Mouse (Mus musculus) B cell, adult 2 months (primary cell): Measurements from ENCODE around the gene C2cd2.
A peak's percentile ranks its signal among the peaks of the same experiment; 100 is the strongest.
"Not testable (repeated sequence)": the region's sequence is repeated elsewhere in the genome, so short reads cannot be mapped to it uniquely, and the experiment has no call there.

Experiments
- DNase-seq, 2 experiments: peaks; one replicate each; pipeline ENCODE4 v3.0.0; 2022

Gene C2cd2

DNA sequence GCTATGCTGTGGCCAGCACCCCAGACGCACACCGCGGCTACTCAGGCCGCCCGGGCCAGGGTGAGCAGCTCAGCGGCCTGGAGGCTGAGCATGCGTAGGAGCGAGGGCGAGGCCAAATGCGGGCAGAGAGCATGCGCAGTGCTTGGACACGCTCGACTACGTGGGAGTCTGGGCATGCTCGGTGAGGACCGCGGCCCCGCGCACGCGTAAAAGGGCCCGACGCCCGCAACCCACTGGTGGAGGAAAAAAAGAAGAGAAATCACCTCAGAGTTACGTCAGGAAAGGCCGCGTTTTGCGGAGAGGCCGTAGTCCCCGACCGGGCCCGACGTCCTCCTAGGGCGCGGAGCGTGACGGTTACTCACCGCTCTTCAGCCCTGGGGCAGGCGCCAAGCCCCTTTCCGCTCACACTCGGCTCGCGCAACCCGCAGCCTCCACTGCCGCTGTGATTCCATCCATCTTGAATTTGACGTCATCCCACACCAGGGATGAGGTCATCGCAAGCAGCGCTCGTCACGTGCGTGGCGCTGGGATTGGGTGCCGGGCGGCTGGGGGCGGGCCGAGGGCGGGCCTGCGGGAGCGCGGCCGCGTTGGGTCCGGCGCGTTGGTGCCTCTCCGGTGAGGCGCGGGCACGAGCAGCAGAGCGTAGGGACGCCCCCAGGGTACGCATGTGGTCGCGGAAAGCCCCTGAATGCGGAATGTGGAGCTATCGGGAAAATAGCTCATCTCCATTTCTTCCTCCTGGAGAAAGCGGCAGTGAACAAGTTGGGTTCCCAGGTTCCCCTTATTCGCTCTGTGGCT, at the start of gene C2cd2, which contains the start of gene Zbtb21:
Gene C2cd2 (minus strand): TSS at position 448 of the 798 bp plus-strand sequence.
Gene Zbtb21 (minus strand): TSS at position 472 of the 798 bp plus-strand sequence.
- DNase-seq, result peak; percentile 95

DNA sequence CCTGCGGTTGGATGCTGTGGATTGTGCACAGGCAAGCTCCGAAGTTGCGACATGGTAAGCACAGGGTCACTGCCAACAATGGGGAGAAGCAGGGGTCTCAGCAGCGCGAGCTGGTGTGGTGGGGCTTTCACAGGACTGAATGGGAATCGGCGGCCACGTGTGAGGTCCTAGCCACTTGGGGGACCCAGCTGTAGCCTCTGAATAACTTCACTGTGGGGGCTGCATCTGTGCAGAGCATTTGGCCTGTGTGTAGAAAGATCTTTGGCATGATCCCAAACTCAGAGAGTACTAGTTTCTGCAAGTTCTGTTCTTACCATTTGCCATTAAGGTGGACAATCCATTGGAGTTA, 35.0 kb upstream of the C2cd2 start:
- not testable (repeated sequence) for DNase-seq

DNA sequence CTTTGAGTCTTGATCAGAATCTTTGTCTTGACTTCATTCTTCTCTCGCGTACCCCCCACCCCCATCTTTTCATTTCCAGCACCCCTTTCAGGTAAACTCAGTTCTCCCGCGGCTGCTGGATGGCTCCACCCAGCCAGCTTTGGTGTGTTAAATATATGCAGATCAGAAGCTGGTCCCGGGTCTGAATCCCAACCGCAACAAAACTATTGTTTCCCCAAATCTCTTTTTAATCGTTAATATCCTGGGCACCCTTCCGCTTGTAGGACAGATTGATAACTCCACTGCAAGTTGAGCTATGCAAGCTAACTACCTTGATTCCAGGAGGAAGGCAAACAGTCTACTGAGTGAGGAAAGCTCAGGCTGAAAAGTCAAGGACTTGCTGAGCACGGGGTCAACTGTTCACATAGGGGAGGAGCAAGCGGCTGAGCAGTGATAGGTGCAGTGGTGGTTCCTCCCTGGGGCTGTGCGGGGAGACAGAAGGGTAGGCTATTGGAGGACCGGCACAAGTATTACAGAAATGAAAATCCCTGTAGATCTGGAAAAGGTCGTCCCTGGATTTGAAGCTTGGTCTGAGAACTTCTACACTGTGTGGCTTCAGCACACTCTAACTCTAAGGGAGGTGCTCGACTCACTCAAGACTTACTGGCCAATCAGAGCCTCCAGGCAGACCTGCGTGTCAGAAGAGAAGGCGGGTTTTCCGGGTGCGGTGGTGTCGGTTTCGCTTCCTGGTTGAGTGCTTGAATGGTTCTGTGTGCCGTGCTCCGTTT, 34.4 kb upstream of the C2cd2 start, which contains the start of gene B230307C23Rik:
Gene B230307C23Rik (plus strand): TSS at position 700 of the 767 bp plus-strand sequence.
- DNase-seq, result peak; percentile 89 to 90

DNA sequence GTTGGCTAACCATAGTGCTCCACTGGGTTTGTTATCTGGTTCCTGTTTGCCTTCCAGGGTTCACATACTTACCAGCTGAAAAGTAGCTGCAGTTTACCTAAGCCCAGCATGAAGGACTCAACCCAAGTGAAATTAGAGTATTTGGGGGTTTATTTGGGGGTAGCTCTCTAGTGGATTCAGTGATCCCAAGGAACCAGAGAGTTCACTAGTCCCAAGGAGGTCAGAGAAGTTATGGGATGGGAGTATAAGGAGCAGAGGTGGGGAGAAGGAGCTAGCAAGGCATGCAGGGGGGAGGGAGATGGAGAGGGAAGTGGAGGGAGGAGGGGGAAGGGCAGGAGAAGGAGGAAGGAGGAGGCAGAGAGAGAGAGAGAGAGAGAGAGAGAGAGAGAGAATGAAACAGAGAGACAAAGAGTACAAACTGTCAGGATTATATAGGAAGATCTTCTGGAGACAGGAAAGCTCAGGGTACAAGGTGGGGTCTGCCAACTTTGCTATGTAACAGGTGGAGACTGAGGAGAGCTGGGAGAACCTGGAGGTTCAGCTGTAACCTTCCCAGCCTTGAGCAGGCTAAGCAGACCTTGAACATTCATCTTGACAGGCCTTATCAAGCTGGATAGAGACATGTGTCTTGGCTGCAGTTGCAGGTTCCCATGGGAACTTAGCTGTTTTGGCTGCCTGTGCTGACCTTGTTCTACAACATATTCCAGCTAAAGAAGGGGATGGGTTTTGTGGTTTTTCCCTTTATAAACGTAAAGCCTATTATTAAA, 33.6 kb upstream of the C2cd2 start:
- no peak for DNase-seq

- DNase-seq, result not testable (repeated sequence)
These were observed 30.1 kb upstream of the C2cd2 start for GRCm38 (mm10) chr16:97992477-97992876.

GRCm38 (mm10) chr16:97991517-97991916, 29.1 kb upstream of the C2cd2 start:
- DNase-seq, result no peak

- no peak for DNase-seq
These were observed 22.2 kb upstream of the C2cd2 start for GRCm38 (mm10) chr16:97984589-97984988.

DNA sequence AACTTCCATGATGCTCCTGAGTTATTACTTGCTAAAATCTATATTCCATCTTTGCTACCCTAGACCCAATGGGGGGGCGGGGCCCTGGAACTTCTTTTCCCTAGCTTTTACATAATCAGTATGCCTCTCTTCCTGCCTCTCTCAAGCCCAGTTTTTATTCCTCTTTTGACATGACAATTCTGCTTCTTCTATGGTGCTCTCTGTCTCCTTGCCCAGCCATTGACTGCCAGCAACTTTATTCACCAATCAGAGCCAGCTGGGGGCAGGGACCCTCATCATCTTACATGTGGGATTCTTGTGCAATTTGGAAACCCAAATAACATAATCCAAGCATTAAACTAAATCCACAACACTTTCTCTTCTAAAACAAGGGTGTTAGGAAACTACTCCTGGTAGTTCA, 19.0 kb upstream of the C2cd2 start:
- no peak for DNase-seq

DNA sequence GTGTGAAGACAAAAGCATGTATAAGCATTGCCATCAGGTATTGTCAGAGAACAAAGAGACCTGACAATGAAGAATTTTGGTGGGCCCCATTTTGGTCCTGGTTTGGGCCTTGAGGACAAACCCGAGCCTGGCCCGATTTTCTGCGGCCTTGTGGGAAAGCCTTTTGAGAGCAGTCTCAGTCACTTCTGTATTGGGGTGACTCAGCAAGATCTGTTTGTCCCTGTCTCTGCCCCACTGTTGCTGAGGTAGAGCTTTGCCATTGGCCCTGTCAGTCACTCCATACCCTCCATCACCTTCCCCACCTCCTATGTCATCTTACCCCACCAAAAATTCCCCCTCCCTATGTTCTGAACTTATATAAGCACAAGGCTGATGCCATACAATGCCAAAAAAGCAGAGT, 15.3 kb upstream of the C2cd2 start:
- no peak for DNase-seq

DNA sequence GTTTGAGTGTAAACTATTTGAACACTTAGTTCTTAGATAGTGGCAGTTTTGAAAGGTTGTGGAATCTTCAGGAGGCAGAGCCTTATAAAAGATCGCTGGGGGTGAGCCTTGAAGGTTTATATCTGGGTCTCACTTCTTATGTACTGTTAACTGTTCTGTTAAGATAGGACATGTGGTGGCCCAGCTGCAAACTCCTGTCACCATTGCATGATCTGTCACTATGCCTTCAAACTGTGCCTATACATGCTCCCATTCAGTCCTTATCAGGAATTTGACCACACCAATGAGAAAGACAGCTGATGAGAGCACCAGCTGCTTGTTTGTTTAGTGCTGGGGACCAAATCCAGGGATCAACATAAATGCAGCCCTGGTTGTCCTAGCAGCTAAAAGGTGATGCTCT, 14.9 kb upstream of the C2cd2 start:
- no peak for DNase-seq

DNA sequence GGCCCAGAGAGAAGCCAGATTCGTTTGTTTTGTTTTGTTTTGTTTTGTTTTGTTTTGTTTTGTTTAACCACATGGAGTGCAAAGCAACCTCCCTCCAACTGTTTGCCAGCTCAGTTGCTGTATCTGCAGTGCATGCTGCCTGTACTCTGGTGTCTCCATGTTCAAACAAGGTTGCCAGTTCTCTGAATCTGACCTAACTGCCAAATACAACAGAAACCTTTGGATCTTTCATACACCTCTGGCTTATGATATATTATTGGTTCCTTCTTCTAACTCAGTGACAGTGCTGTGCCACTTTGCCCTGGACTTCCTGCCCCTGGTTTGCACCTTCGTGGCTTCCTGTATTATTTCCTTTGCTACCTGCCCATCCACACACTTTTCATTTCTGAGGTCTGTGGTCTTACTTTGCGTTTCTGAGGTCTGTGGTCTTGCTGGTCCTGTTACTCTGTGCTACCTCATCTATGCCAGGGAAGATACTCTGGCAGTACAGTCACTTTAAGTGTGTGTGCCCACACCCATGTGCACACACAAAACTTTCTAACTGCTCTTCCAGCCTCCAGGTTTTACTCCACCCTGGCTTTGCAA, 1.6 kb upstream of the C2cd2 start:
- DNase-seq, result peak in 1 of 2 experiments; percentile 20

DNA sequence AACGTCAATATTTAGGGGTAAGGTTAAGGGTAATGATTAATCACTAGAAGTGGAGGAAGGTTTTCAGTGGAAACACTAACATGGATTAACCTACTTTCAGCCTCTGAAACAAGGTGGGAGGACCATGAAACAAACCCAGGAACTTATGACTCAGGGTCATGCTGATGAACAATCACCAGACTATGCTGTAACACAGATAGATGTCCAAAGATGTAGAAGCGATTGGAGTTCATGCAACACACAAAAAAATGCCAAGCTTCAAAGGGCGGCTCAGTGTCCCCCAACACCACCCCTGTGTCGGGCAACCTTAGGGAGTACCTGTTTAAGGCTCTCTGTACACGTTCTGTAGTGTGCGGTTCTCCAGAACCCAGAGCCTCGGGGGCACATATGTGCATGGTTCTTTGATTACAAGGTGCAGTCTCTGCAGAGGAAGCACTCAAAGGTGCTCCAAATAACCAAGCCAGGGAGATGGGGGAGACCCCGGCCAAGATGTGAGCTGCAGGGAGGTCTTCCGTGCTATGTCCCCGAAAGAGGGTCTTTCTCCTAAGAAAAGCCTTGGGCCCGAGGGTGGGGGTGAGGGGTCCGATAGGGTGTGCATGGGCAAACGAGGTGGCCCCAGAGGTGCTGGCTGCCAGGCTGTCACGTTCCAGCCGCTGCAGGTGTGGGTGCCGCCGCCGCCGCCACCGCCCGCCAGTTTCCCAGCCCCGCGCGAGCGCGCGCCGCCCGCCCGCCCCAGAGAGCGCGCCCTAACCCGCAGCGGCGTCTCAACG, 832 bp downstream of the C2cd2 start:
- peak in 1 of 2 experiments; percentile 19 for DNase-seq

DNA sequence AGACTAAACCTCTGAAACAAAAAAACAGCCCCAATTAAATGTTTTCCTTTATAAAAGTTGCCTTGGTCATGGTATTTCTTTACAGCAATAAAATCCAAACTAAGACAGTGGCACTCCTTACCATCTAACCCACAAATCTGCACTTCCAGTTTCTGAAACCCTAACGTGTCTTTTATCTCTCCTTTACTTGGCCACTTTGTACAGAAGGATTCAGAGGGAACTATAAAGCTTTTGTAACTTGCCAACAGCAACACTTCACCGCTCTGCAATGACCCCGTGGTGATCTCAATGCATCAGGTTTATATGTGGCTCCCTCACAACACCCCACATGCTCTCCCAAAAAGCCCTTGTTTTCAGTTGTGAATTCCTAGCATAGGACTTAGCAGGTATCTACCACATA, 2.0 kb downstream of the C2cd2 start:
- no peak for DNase-seq

GRCm38 (mm10) chr16:97958401-97958973, 3.9 kb downstream of the C2cd2 start:
- no peak for DNase-seq

GRCm38 (mm10) chr16:97957626-97958025, 4.8 kb downstream of the C2cd2 start:
- no peak for DNase-seq

GRCm38 (mm10) chr16:97956011-97956410, 6.4 kb downstream of the C2cd2 start:
- DNase-seq, result no peak

- no peak for DNase-seq
These were observed 9.1 kb downstream of the C2cd2 start for GRCm38 (mm10) chr16:97953300-97953699.

- DNase-seq, result no peak
These were observed 9.6 kb downstream of the C2cd2 start for GRCm38 (mm10) chr16:97952801-97953200.

- no peak for DNase-seq
These were observed 10.0 kb downstream of the C2cd2 start for GRCm38 (mm10) chr16:97952371-97952770.

DNA sequence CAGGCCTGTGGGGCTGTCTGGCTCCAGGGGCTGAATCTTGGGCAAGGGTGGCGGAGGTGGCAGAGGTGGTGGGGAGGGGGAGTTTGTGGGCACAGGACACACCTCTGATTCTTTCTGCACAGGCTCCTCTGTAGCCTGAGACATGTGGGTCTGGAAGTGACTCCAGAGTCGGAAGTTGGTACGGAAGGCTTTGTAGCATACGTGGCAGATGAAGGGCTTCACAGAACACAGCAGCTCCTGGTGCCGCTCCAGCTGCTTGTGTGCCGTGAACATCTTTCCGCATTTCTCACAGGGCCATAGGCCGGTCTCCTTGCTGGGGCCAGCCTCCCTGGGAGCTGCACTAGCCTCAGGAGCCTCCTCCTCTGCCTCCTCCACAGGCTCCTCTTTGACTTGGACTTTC, 12.3 kb downstream of the C2cd2 start:
- no peak for DNase-seq

DNA sequence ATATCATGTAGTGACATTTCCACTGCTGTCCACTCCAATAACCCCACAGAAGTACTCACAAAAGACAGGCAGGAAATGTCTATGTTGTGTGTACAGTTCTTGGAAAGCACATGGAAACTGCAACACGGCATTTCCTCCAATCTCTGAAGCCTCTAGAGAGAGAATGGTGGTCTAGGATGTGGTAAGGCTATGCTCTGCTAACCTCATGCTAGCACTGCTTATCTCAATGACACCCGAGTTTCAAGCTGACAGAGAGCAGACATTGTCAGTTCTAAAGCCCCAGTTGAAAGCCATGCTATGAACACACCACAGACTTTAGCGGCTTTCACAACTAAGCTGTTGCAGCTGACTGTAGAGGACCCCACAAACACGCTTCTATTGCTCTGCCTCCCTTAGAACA, 13.6 kb downstream of the C2cd2 start:
- peak; percentile 27 to 38 for DNase-seq

DNA sequence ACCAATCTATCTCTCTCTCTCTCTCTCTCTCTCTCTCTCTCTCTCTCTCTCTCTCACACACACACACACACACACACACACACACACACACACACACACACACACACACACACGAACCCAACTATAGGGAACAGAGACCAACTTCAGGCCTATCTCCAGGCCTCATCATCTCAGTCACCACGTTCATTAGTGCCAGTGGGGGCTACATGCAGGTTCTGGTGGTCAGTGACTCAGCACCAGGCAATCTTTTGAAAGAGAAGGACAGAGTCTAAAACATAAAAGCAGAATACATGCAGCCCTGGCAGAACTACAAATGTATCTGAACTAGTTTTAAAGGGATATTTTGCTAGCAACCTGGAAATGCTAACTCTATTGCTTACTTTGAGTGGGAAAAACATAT, 15.4 kb downstream of the C2cd2 start:
- DNase-seq, result not testable (repeated sequence)
